Mouse (Mus musculus) retina, postnatal 1 day (tissue): ENCODE results near the gene Ptpn1.

Source experiments
- DNase-seq: peaks from one replicate; pipeline ENCODE4 v3.0.0-alpha.2; 2012

Ptpn1 gene

GRCm38 (mm10) chr2:167980391-167980790 is 48.5 kb downstream of the Ptpn1 start:
- no peak for DNase-seq

- DNase-seq, result no peak
Observed at GRCm38 (mm10) chr2:167982646-167983045, 50.8 kb downstream of the Ptpn1 start.

- no peak for DNase-seq
Observed at GRCm38 (mm10) chr2:167984371-167984770, 52.5 kb downstream of the Ptpn1 start.

- no peak for DNase-seq
Observed at GRCm38 (mm10) chr2:167984946-167985345, 53.1 kb downstream of the Ptpn1 start.

GRCm38 (mm10) chr2:167986762-167987161 is 54.9 kb downstream of the Ptpn1 start:
- DNase-seq, result peak; percentile 40

GRCm38 (mm10) chr2:167987640-167988039 is 55.8 kb downstream of the Ptpn1 start:
- no peak for DNase-seq

- DNase-seq, result no peak
Observed at GRCm38 (mm10) chr2:167989310-167989709, 57.5 kb downstream of the Ptpn1 start.

GRCm38 (mm10) chr2:167993260-167993659 is 61.4 kb downstream of the Ptpn1 start:
- no peak for DNase-seq

- peak; percentile 26 for DNase-seq
Observed at GRCm38 (mm10) chr2:167995870-167996635, 64.2 kb downstream of the Ptpn1 start.

GRCm38 (mm10) chr2:167996672-167997215 is 64.9 kb downstream of the Ptpn1 start:
- DNase-seq, result no peak

- no peak for DNase-seq
Observed at GRCm38 (mm10) chr2:167997562-167997961, 65.7 kb downstream of the Ptpn1 start.

GRCm38 (mm10) chr2:167999145-167999743 is 67.4 kb downstream of the Ptpn1 start:
- no peak for DNase-seq

- DNase-seq, result no peak
Observed at GRCm38 (mm10) chr2:168002188-168002587, 70.3 kb downstream of the Ptpn1 start.

- no peak for DNase-seq
Observed at GRCm38 (mm10) chr2:168002884-168003283, 71.0 kb downstream of the Ptpn1 start.

- peak; percentile 29 for DNase-seq
Observed at GRCm38 (mm10) chr2:168003431-168003830, 71.6 kb downstream of the Ptpn1 start.

- no peak for DNase-seq
Observed at GRCm38 (mm10) chr2:168004369-168004768, 72.5 kb downstream of the Ptpn1 start.

GRCm38 (mm10) chr2:168005005-168005404 is 73.1 kb downstream of the Ptpn1 start:
- DNase-seq, result no peak

GRCm38 (mm10) chr2:168005616-168006015 is 73.8 kb downstream of the Ptpn1 start:
- no peak for DNase-seq

GRCm38 (mm10) chr2:168006489-168006888 is 74.6 kb downstream of the Ptpn1 start:
- no peak for DNase-seq

- no peak for DNase-seq
Observed at GRCm38 (mm10) chr2:168008132-168008531, 76.3 kb downstream of the Ptpn1 start.

GRCm38 (mm10) chr2:168009936-168010668 is 78.2 kb downstream of the Ptpn1 start, which contains the start of gene Ripor3:
Ripor3 (minus strand) TSS chr2:168010618.
- peak; percentile 65 for DNase-seq

- DNase-seq, result no peak
Observed at GRCm38 (mm10) chr2:168010893-168011292, 79.0 kb downstream of the Ptpn1 start.

GRCm38 (mm10) chr2:168016951-168017391 is 85.1 kb downstream of the Ptpn1 start:
- peak; percentile 80 for DNase-seq
